Mouse (Mus musculus) MEL (cell line): ENCODE measurements around the gene Desi2. TPM values are rescaled to one million over a fixed set of nuclear protein-coding genes. Genes with fewer than 3 reads are reported as not detected.
"Not testable (repeated sequence)": the region's sequence is repeated elsewhere in the genome, so short reads cannot be mapped to it uniquely, and the experiment has no call there.

ENCODE experiments used
- DNase-seq: peaks from one replicate; pipeline ENCODE4 v3.0.0; 2011; ENCODE audit warnings: low read depth, low spot score
- H3K27ac ChIP-seq: 2 replicates; pipeline ENCODE4 v1.5.1; 2012; ENCODE audit warnings: low read depth, mild to moderate bottlenecking, control low read depth, low read length, moderate library complexity; ENCODE audit not compliant: control insufficient read depth
- H3K27me3 ChIP-seq, 2 experiments: fragments of 150-350 bp in 1 of 2; sonication (generic) in 1 of 2; 2 replicates each; pipeline ENCODE4 v1.6.1; 2012; ENCODE audit warnings: low read length in 2 of 2, mild to moderate bottlenecking in 2 of 2, improper control_type of control experiment in 1 of 2, moderate library complexity in 1 of 2; ENCODE audit not compliant: insufficient read depth in 2 of 2, control insufficient read depth in 1 of 2
- H3K36me3 ChIP-seq, 2 experiments: 2 replicates each; pipeline ENCODE4 v1.6.1; 2012 to 2014; ENCODE audit warnings: low read length in 2 of 2, improper control_type of control experiment in 1 of 2, inconsistent platforms in 1 of 2, mild to moderate bottlenecking in 1 of 2; ENCODE audit not compliant: insufficient read depth in 2 of 2, control insufficient read depth in 1 of 2
- H3K4me1 ChIP-seq, 2 experiments: fragments of 150-350 bp in 1 of 2; sonication (generic) in 1 of 2; 2 replicates each; pipeline ENCODE4 v1.6.1; 2012; ENCODE audit warnings: low read length in 2 of 2, improper control_type of control experiment in 1 of 2, mild to moderate bottlenecking in 1 of 2; ENCODE audit not compliant: insufficient read depth in 2 of 2, control insufficient read depth in 1 of 2
- H3K4me3 ChIP-seq, 2 experiments: fragments of 150-350 bp in 1 of 2; sonication (generic) in 1 of 2; 2 replicates each; pipeline ENCODE4 v1.5.1; 2012; ENCODE audit warnings: low read depth in 2 of 2, low read length in 2 of 2, mild to moderate bottlenecking in 2 of 2, moderate library complexity in 2 of 2, control low read depth in 1 of 2, improper control_type of control experiment in 1 of 2; ENCODE audit not compliant: control insufficient read depth in 1 of 2, insufficient read depth in 1 of 2
- H3K79me2 ChIP-seq: 2 replicates; pipeline ENCODE4 v1.6.1; 2012; ENCODE audit warnings: mild to moderate bottlenecking, low read length, moderate library complexity; ENCODE audit not compliant: control insufficient read depth, poor library complexity, insufficient read depth
- H3K9ac ChIP-seq: 2 replicates; pipeline ENCODE4 v1.6.1; 2012; ENCODE audit warnings: low read depth, mild to moderate bottlenecking, control low read depth, low read length, moderate library complexity; ENCODE audit not compliant: control insufficient read depth, poor library complexity, severe bottlenecking
- H3K9me3 ChIP-seq: fragments of 150-350 bp; sonication (generic); replicated peaks from 2 replicates; pipeline ENCODE4 v1.6.1; 2012; ENCODE audit warnings: mild to moderate bottlenecking, low read length, improper control_type of control experiment, moderate library complexity; ENCODE audit not compliant: insufficient read depth
- BHLHE40 ChIP-seq: IDR thresholded peaks from 2 replicates; pipeline ENCODE4 v1.6.1; 2012; ENCODE audit warnings: low read depth, mild to moderate bottlenecking, inconsistent platforms, low read length, improper control_type of control experiment, borderline replicate concordance
- CHD1 ChIP-seq: IDR thresholded peaks from 2 replicates; pipeline ENCODE4 v1.6.1; 2012; ENCODE audit warnings: low read depth, mild to moderate bottlenecking, inconsistent platforms, low read length, improper control_type of control experiment
- CTCF ChIP-seq, 3 experiments: IDR thresholded peaks in 2 of 3; conservative IDR thresholded peaks in 1 of 3; 2 replicates each; pipeline ENCODE4 v1.5.1; 2011 to 2012; ENCODE audit warnings: low read length in 3 of 3, low read depth in 2 of 3, mild to moderate bottlenecking in 2 of 3, improper control_type of control experiment in 1 of 3, inconsistent platforms in 1 of 3, mixed read lengths in 1 of 3, moderate library complexity in 1 of 3; ENCODE audit not compliant: control insufficient read depth in 1 of 3, insufficient read depth in 1 of 3, poor library complexity in 1 of 3, severe bottlenecking in 1 of 3
- GATA1 ChIP-seq: IDR thresholded peaks from 2 replicates; pipeline ENCODE4 v1.6.1; 2011; ENCODE audit warnings: low read depth, low read length, improper control_type of control experiment
- MAFK ChIP-seq: IDR thresholded peaks from 2 replicates; pipeline ENCODE4 v1.6.1; 2011; ENCODE audit warnings: low read depth, mild to moderate bottlenecking, low read length, improper control_type of control experiment, borderline replicate concordance
- NELFE ChIP-seq: IDR thresholded peaks from 2 replicates; pipeline ENCODE4 v1.6.1; 2011; ENCODE audit warnings: low read depth, low read length, improper control_type of control experiment
- POLR2A ChIP-seq, 2 experiments: IDR thresholded peaks; 2 replicates each; pipeline ENCODE4 v1.6.1; 2011 to 2012; ENCODE audit warnings: low read length in 2 of 2, mild to moderate bottlenecking in 2 of 2, control low read depth in 1 of 2, improper control_type of control experiment in 1 of 2, low read depth in 1 of 2, moderate library complexity in 1 of 2; ENCODE audit not compliant: control insufficient read depth in 1 of 2, insufficient read depth in 1 of 2, poor library complexity in 1 of 2
- POLR2AphosphoS2 ChIP-seq: IDR thresholded peaks from 2 replicates; pipeline ENCODE4 v1.6.1; 2011; ENCODE audit warnings: low read length, improper control_type of control experiment
- RCOR1 ChIP-seq: IDR thresholded peaks from 2 replicates; pipeline ENCODE4 v1.6.1; 2012; ENCODE audit warnings: low read depth, mild to moderate bottlenecking, inconsistent platforms, low read length, improper control_type of control experiment
- TBP ChIP-seq: IDR thresholded peaks from 2 replicates; pipeline ENCODE4 v1.8.0; 2011; ENCODE audit warnings: low read depth, low read length, improper control_type of control experiment
- USF1 ChIP-seq: IDR thresholded peaks from 2 replicates; pipeline ENCODE4 v1.6.1; 2014; ENCODE audit warnings: low read depth, mild to moderate bottlenecking, inconsistent platforms, low read length, improper control_type of control experiment, moderate library complexity
- ZC3H11A ChIP-seq: IDR thresholded peaks from 2 replicates; pipeline ENCODE4 v1.6.1; 2012; ENCODE audit warnings: low read depth, mild to moderate bottlenecking, inconsistent platforms, low read length, improper control_type of control experiment
- polyA plus RNA-seq, 2 experiments: library from polyadenylated mRNA; stranded (reverse) in 1 of 2; unstranded in 1 of 2; fragments of >175 nt in 1 of 2; fragments of >200 nt in 1 of 2; gene quantifications; 2 replicates each; pipeline versions ENCODE4 v1.2.1 to v1.2.4; 2012; ENCODE audit warnings: low replicate concordance in 2 of 2, low read depth in 1 of 2; ENCODE audit not compliant: insufficient read length in 2 of 2, insufficient read depth in 1 of 2, missing spikeins in 1 of 2
- total RNA-seq: library from RNA; depleted of rRNA; stranded (reverse); fragments of 300-350 nt; gene quantifications from 2 replicates; pipeline ENCODE4 v1.2.3, GENCODE M21; 2012

Desi2 gene
- total and polyA plus RNA-seq, 3 experiments, result 16.9 to 22.3 TPM; not detected in 1

- Histone ChIP-seq H3K4me1 (no peaks in the 10 kb centered on the region), H3K27ac (no peak overlapping the region), H3K9ac (no peak overlapping the region), H3K36me3 (no peaks in the 10 kb centered on the region), H3K9me3 (no peaks in the 10 kb centered on the region), H3K79me2 (no peaks in the 10 kb centered on the region), H3K27me3 (no peaks in the 10 kb centered on the region; a peak in 1 of 4 replicates), H3K4me3 (no peak overlapping the region)
- no peak for TF ChIP-seq RCOR1
- no peak for TF ChIP-seq CTCF (IDR thresholded peaks at IDR 0.05 in 2 of 3, conservative IDR thresholded peaks at IDR 0.05 in 1 of 3; ENCODE audit: control insufficient read depth in 1 of 3, insufficient read depth in 1 of 3, low read depth in 2 of 3, low read length in 3 of 3, poor library complexity in 1 of 3, severe bottlenecking in 1 of 3)
- no peak for TF ChIP-seq USF1
- no peak for DNase-seq
These were observed 100.5 kb downstream of the Desi2 start for GRCm38 (mm10) chr1:178287601-178288176.

- no peak for DNase-seq
- H3K9ac ChIP-seq, result no peak overlapping the region
- H3K27ac ChIP-seq, result no peak overlapping the region
- H3K4me1 ChIP-seq, result no peaks in the 10 kb centered on the region
- H3K36me3 ChIP-seq, result no peaks in the 10 kb centered on the region
- no peaks in the 10 kb centered on the region for H3K79me2 ChIP-seq
- H3K27me3 ChIP-seq, result no peaks in the 10 kb centered on the region
- TF ChIP-seq MAFK (no peak), NELFE (no peak), CTCF (IDR thresholded peaks at IDR 0.05 in 2 of 3, conservative IDR thresholded peaks at IDR 0.05 in 1 of 3; ENCODE audit: control insufficient read depth in 1 of 3, insufficient read depth in 1 of 3, low read depth in 2 of 3, low read length in 3 of 3, poor library complexity in 1 of 3, severe bottlenecking in 1 of 3) (no peak), CHD1 (no peak), GATA1 (no peak), BHLHE40 (no peak), POLR2A (IDR thresholded peaks at IDR 0.05; ENCODE audit: control insufficient read depth in 1 of 2, insufficient read depth in 1 of 2, low read depth in 1 of 2, low read length in 2 of 2, poor library complexity in 1 of 2) (no peak), TBP (no peak)
- TF ChIP-seq, all 39 proteins: peak for 0
- Histone ChIP-seq H3K9me3 (no peaks in the 10 kb centered on the region), H3K4me3 (no peak overlapping the region)
These were observed 104.5 kb downstream of the Desi2 start for GRCm38 (mm10) chr1:178291716-178292115.

GRCm38 (mm10) chr1:178294051-178294450, 106.8 kb downstream of the Desi2 start:
- DNase-seq, result no peak
- H3K4me1 ChIP-seq, result no peaks in the 10 kb centered on the region
- H3K27ac ChIP-seq, result no peak overlapping the region
- H3K27me3 ChIP-seq, result no peaks in the 10 kb centered on the region
- TF ChIP-seq RCOR1 (no peak), POLR2A (IDR thresholded peaks at IDR 0.05; ENCODE audit: control insufficient read depth in 1 of 2, insufficient read depth in 1 of 2, low read depth in 1 of 2, low read length in 2 of 2, poor library complexity in 1 of 2) (no peak), POLR2AphosphoS2 (no peak), ZC3H11A (no peak)
- no peak overlapping the region for H3K4me3 ChIP-seq
- no peaks in the 10 kb centered on the region for H3K9me3 ChIP-seq
- no peaks in the 10 kb centered on the region for H3K79me2 ChIP-seq
- H3K36me3 ChIP-seq, result no peaks in the 10 kb centered on the region
- no peak overlapping the region for H3K9ac ChIP-seq

GRCm38 (mm10) chr1:178301261-178301660, 114.0 kb downstream of the Desi2 start:
- not testable (repeated sequence) for H3K9me3 ChIP-seq, H3K4me3 ChIP-seq, H3K36me3 ChIP-seq, H3K9ac ChIP-seq, H3K27me3 ChIP-seq, H3K27ac ChIP-seq, DNase-seq, H3K79me2 ChIP-seq, H3K4me1 ChIP-seq
